Mouse (Mus musculus) thymus, adult 2 months (tissue): ENCODE measurements around the gene Fam216a.
A peak's percentile ranks its signal among the peaks of the same experiment; 100 is the strongest.

Experiments used
- CTCF ChIP-seq: fragments of 200-500 bp; IDR thresholded peaks from 2 replicates; pipeline ENCODE4 v1.5.1; 2012; ENCODE audit warnings: mild to moderate bottlenecking, control low read depth, low read length, moderate library complexity, borderline replicate concordance; ENCODE audit not compliant: control insufficient read depth, poor library complexity, insufficient read depth; ENCODE audit errors: extremely low read depth
- POLR2A ChIP-seq: fragments of 200-500 bp; IDR thresholded peaks from 2 replicates; pipeline ENCODE4 v1.6.1; 2012; ENCODE audit warnings: mild to moderate bottlenecking, low read length, control low read depth, moderate library complexity; ENCODE audit not compliant: control insufficient read depth, poor library complexity, insufficient read depth; ENCODE audit errors: extremely low read depth

GRCm38 (mm10) chr5:122401303-122401640 lies 29.1 kb upstream of the Fam216a start:
- peak; percentile 97 for TF ChIP-seq CTCF
- no peak for TF ChIP-seq POLR2A
